Mouse (Mus musculus) layer of hippocampus, postnatal 10 days (tissue): ENCODE measurements around the gene Myo9a. TPM values are rescaled to one million over a fixed set of nuclear protein-coding genes. Genes with fewer than 3 reads are reported as not detected.

Source experiments
- total RNA-seq, 2 experiments: library from RNA; stranded (reverse); gene quantifications; 2 replicates each; pipeline ENCODE4 v1.2.3; 2021

The Myo9a gene
- total RNA-seq, 2 experiments from 2014 or later: 69.7 to 78.4 TPM

Other genes starting within 250 kb of the Myo9a start
- 10 to 100 TPM; 30.4 to 34.8 TPM for gene Hexa, start 211.4 kb upstream of the Myo9a start, total RNA-seq
- 1 to 10 TPM; 1.6 to 1.7 TPM for gene Tmem202, start 211.0 kb upstream of the Myo9a start, total RNA-seq
- 10 to 100 TPM; 36.2 to 36.4 TPM for gene Celf6, start 173.0 kb upstream of the Myo9a start, total RNA-seq
- gene Parp6, start 133.6 kb upstream of the Myo9a start, total RNA-seq: 100 to 1,000 TPM; 177 to 180 TPM
- 100 to 1,000 TPM; 761 to 808 TPM for gene Pkm, start 94.5 kb upstream of the Myo9a start, total RNA-seq
- 10 to 100 TPM; 12.8 to 14.7 TPM for gene Gramd2, start 70.8 kb upstream of the Myo9a start, total RNA-seq
- 1 to 10 TPM; 5.1 to 6.8 TPM for gene Senp8, start 186 bp upstream of the Myo9a start, total RNA-seq
- not detected for gene Nr2e3, start 209.8 kb downstream of the Myo9a start, total RNA-seq